Mouse (Mus musculus): Measurements from ENCODE around the gene Hoxc9. TPM values are rescaled to one million over a fixed set of nuclear protein-coding genes. Genes with fewer than 3 reads are reported as not detected.

Hoxc9 gene
- not detected in 3 replicates for total RNA-seq (2017)

- no peak for ATAC-seq (replicated peaks; ENCODE audit: insufficient number of reproducible peaks, low FRiP score, low TSS enrichment, poor library complexity, severe bottlenecking)
Observed at GRCm38 (mm10) chr15:102976171-102976570, at the start of gene Hoxc9. Gene Hoxc9 (plus strand): TSS chr15:102976439.

- no peak for ATAC-seq (replicated peaks; ENCODE audit: insufficient number of reproducible peaks, low FRiP score, low TSS enrichment, poor library complexity, severe bottlenecking)
Observed at GRCm38 (mm10) chr15:102927032-102927645, 49.1 kb upstream of the Hoxc9 start.

GRCm38 (mm10) chr15:102931706-102932358, 44.4 kb upstream of the Hoxc9 start:
- no peak for ATAC-seq (replicated peaks; ENCODE audit: insufficient number of reproducible peaks, low FRiP score, low TSS enrichment, poor library complexity, severe bottlenecking)

GRCm38 (mm10) chr15:102934438-102934837, 41.8 kb upstream of the Hoxc9 start:
- ATAC-seq (replicated peaks; ENCODE audit: insufficient number of reproducible peaks, low FRiP score, low TSS enrichment, poor library complexity, severe bottlenecking), result no peak

GRCm38 (mm10) chr15:102934897-102935296, 41.3 kb upstream of the Hoxc9 start:
- no peak for ATAC-seq (replicated peaks; ENCODE audit: insufficient number of reproducible peaks, low FRiP score, low TSS enrichment, poor library complexity, severe bottlenecking)

- ATAC-seq (replicated peaks; ENCODE audit: insufficient number of reproducible peaks, low FRiP score, low TSS enrichment, poor library complexity, severe bottlenecking), result no peak
Observed at GRCm38 (mm10) chr15:102936279-102936972, 39.8 kb upstream of the Hoxc9 start, which contains the start of gene Hoxc12. Gene Hoxc12 (plus strand): TSS chr15:102936757.

- ATAC-seq (replicated peaks; ENCODE audit: insufficient number of reproducible peaks, low FRiP score, low TSS enrichment, poor library complexity, severe bottlenecking), result no peak
Observed at GRCm38 (mm10) chr15:102937036-102937666, 39.1 kb upstream of the Hoxc9 start.

- no peak for ATAC-seq (replicated peaks; ENCODE audit: insufficient number of reproducible peaks, low FRiP score, low TSS enrichment, poor library complexity, severe bottlenecking)
Observed at GRCm38 (mm10) chr15:102939256-102940155, 36.7 kb upstream of the Hoxc9 start.

- ATAC-seq (replicated peaks; ENCODE audit: insufficient number of reproducible peaks, low FRiP score, low TSS enrichment, poor library complexity, severe bottlenecking), result no peak
Observed at GRCm38 (mm10) chr15:102942739-102943467, 33.3 kb upstream of the Hoxc9 start.

GRCm38 (mm10) chr15:102943468-102943813, 32.8 kb upstream of the Hoxc9 start:
- no peak for ATAC-seq (replicated peaks; ENCODE audit: insufficient number of reproducible peaks, low FRiP score, low TSS enrichment, poor library complexity, severe bottlenecking)

- ATAC-seq (replicated peaks; ENCODE audit: insufficient number of reproducible peaks, low FRiP score, low TSS enrichment, poor library complexity, severe bottlenecking), result no peak
Observed at GRCm38 (mm10) chr15:102945185-102946077, 30.8 kb upstream of the Hoxc9 start.

GRCm38 (mm10) chr15:102947276-102947675, 29.0 kb upstream of the Hoxc9 start:
- no peak for ATAC-seq (replicated peaks; ENCODE audit: insufficient number of reproducible peaks, low FRiP score, low TSS enrichment, poor library complexity, severe bottlenecking)

- no peak for ATAC-seq (replicated peaks; ENCODE audit: insufficient number of reproducible peaks, low FRiP score, low TSS enrichment, poor library complexity, severe bottlenecking)
Observed at GRCm38 (mm10) chr15:102948842-102949241, 27.4 kb upstream of the Hoxc9 start.

GRCm38 (mm10) chr15:102949696-102950095, 26.5 kb upstream of the Hoxc9 start:
- ATAC-seq (replicated peaks; ENCODE audit: insufficient number of reproducible peaks, low FRiP score, low TSS enrichment, poor library complexity, severe bottlenecking), result no peak

GRCm38 (mm10) chr15:102950877-102951276, 25.4 kb upstream of the Hoxc9 start:
- ATAC-seq (replicated peaks; ENCODE audit: insufficient number of reproducible peaks, low FRiP score, low TSS enrichment, poor library complexity, severe bottlenecking), result no peak

- ATAC-seq (replicated peaks; ENCODE audit: insufficient number of reproducible peaks, low FRiP score, low TSS enrichment, poor library complexity, severe bottlenecking), result no peak
Observed at GRCm38 (mm10) chr15:102953561-102953960, 22.7 kb upstream of the Hoxc9 start.

Data from monocyte, adult 5-6 weeks (primary cell).